Mouse (Mus musculus): ENCODE data around the gene Grin1.

DNA sequence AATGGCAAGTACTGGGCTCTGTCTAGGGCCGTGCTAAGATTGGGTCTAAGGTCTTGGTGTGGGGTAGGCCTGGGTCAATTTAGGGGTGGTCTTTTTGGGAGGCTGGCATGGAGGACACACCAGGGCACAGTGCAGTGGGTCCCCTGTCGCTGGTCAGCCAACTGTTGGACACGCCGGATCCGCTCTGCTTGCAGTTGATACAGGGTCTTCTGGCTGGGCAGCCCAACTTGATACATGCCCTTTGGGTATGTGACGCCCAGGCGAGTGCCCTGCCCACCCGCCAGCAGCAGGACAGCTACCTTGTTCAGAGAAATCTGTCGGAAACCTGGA lies 45.7 kb upstream of the Grin1 start:
- no peak for TF ChIP-seq CTCF (IDR thresholded peaks at IDR 0.05; ENCODE audit: extremely low read depth, insufficient read length, insufficient replicate concordance, low read depth, low read length)
- TF ChIP-seq POLR2A (IDR thresholded peaks at IDR 0.05; ENCODE audit: low read depth, low read length): no peak

Data from small intestine, adult 2 months (tissue).